Mouse (Mus musculus) cerebellum, postnatal 25 days (tissue): ENCODE results near the gene Olfr761.
"Not testable (repeated sequence)": the region's sequence is repeated elsewhere in the genome, so short reads cannot be mapped to it uniquely, and the experiment has no call there.

Source experiments
- DNase-seq, 2 experiments: peaks; one replicate each; pipeline ENCODE4 v3.0.0; 2021; ENCODE audit warnings: mixed read lengths in 2 of 2

The Olfr761 gene

GRCm38 (mm10) chr17:37952979-37953378 lies at the start of gene Olfr761:
Olfr761 (minus strand) TSS chr17:37953079.
- no peak for DNase-seq

GRCm38 (mm10) chr17:37995635-37996307 lies 42.9 kb upstream of the Olfr761 start:
- DNase-seq, result peak in 1 of 2 experiments; percentile 1

GRCm38 (mm10) chr17:37990453-37990961 lies 37.6 kb upstream of the Olfr761 start:
- no peak for DNase-seq

GRCm38 (mm10) chr17:37973591-37973990 lies 20.7 kb upstream of the Olfr761 start:
- no peak for DNase-seq

GRCm38 (mm10) chr17:37920248-37920647 lies 32.6 kb downstream of the Olfr761 start, which contains the start of gene Olfr128:
Olfr128 (plus strand) TSS chr17:37920548.
- no peak for DNase-seq

GRCm38 (mm10) chr17:37906821-37907220 lies 46.1 kb downstream of the Olfr761 start:
- not testable (repeated sequence) for DNase-seq
